Mouse (Mus musculus) brain, embryonic 18.5 days (tissue): ENCODE measurements around the gene Mgrn1.
A peak's percentile ranks its signal among the peaks of the same experiment; 100 is the strongest.

ENCODE experiments used
- DNase-seq: peaks from one replicate; pipeline ENCODE4 v3.0.0-alpha.2; 2012; ENCODE audit warnings: low read depth, low spot score

The Mgrn1 gene

GRCm38 (mm10) chr16:4906559-4906958 lies 20.5 kb downstream of the Mgrn1 start:
- DNase-seq, result no peak

GRCm38 (mm10) chr16:4907386-4907785 lies 21.3 kb downstream of the Mgrn1 start:
- no peak for DNase-seq

GRCm38 (mm10) chr16:4907972-4908371 lies 21.9 kb downstream of the Mgrn1 start:
- no peak for DNase-seq

- no peak for DNase-seq
These were observed 23.7 kb downstream of the Mgrn1 start for GRCm38 (mm10) chr16:4909745-4910144.

GRCm38 (mm10) chr16:4910758-4911157 lies 24.7 kb downstream of the Mgrn1 start:
- no peak for DNase-seq

GRCm38 (mm10) chr16:4912074-4912648 lies 26.1 kb downstream of the Mgrn1 start:
- DNase-seq, result no peak

GRCm38 (mm10) chr16:4912907-4913782 lies 27.1 kb downstream of the Mgrn1 start:
- DNase-seq, result no peak

- peak; percentile 26 for DNase-seq
These were observed 28.0 kb downstream of the Mgrn1 start for GRCm38 (mm10) chr16:4913783-4914735.

GRCm38 (mm10) chr16:4915931-4916330 lies 29.9 kb downstream of the Mgrn1 start:
- DNase-seq, result no peak

- DNase-seq, result no peak
These were observed 30.6 kb downstream of the Mgrn1 start for GRCm38 (mm10) chr16:4916608-4917007.

GRCm38 (mm10) chr16:4920556-4920955 lies 34.5 kb downstream of the Mgrn1 start:
- DNase-seq, result no peak

- no peak for DNase-seq
These were observed 36.4 kb downstream of the Mgrn1 start for GRCm38 (mm10) chr16:4922481-4922880.

- DNase-seq, result no peak
These were observed 37.9 kb downstream of the Mgrn1 start for GRCm38 (mm10) chr16:4923996-4924395.

- no peak for DNase-seq
These were observed 41.9 kb downstream of the Mgrn1 start for GRCm38 (mm10) chr16:4927967-4928366.

GRCm38 (mm10) chr16:4928474-4928873 lies 42.4 kb downstream of the Mgrn1 start:
- DNase-seq, result no peak

- DNase-seq, result no peak
These were observed 46.4 kb downstream of the Mgrn1 start for GRCm38 (mm10) chr16:4932429-4932828.

GRCm38 (mm10) chr16:4935430-4935829 lies 49.4 kb downstream of the Mgrn1 start:
- DNase-seq, result no peak

- DNase-seq, result no peak
These were observed 50.1 kb downstream of the Mgrn1 start for GRCm38 (mm10) chr16:4935931-4936703.

- DNase-seq, result no peak
These were observed 51.5 kb downstream of the Mgrn1 start for GRCm38 (mm10) chr16:4937351-4938190.

- no peak for DNase-seq
These were observed 52.4 kb downstream of the Mgrn1 start, which contains the start of gene Nudt16l1 for GRCm38 (mm10) chr16:4938461-4938860. TSS of gene Nudt16l1 (plus strand) at chr16:4938761.
